Mouse (Mus musculus): ENCODE results near the gene Nr2f1.
A peak's percentile ranks its signal among the peaks of the same experiment; 100 is the strongest.
"Not testable (repeated sequence)": the region's sequence is repeated elsewhere in the genome, so short reads cannot be mapped to it uniquely, and the experiment has no call there.

The Nr2f1 gene

DNA sequence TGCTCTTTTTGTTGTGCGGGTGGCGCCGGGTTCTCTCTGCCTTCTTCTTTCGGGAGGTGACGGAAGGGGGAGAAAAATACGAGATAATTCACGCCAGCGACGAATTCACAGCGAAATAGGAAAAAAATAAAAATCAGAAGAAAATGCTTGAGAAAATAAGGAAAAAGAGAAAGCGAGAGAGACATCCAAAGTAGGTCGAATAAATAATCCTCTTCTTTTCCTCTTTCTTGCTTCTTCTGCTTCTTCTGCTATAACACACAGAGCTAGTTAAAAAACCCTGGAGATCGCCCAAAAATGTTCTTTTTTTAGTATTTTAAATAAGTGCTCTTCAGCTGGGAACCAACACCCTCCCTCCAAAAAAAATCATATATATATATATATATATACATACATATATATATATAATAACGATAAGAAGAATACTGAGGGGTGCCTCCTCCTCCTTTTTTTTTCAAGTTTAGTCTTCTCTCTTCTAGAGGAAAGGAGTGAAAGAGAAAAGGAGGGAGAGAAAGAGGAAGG is at the start of gene Nr2f1:
Gene Nr2f1 (minus strand): TSS at position 116 of the 519 bp plus-strand sequence.
- DNase-seq (ENCODE audit: inconsistent ontology term): no peak

DNA sequence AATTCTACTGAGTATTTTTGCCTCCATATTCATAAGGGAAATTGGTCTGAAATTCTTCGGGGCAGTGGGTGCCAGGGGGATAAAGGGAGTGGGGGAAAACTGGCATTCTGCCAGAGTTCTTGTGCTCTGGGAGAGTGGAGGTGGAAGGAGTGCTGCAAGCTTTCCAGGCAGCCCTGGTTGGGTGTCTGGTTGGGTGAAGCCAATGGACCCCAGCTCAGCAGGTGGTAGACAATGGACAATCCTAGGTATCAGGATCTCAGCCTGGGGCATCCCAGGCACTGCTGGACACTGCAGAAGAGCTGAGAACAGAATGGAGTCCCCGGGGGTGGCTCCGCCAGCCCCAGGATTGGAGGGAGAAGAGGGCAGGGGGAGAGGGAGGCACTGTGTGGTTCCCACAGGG is 22.1 kb upstream of the Nr2f1 start:
- no peak for DNase-seq (ENCODE audit: inconsistent ontology term)

DNA sequence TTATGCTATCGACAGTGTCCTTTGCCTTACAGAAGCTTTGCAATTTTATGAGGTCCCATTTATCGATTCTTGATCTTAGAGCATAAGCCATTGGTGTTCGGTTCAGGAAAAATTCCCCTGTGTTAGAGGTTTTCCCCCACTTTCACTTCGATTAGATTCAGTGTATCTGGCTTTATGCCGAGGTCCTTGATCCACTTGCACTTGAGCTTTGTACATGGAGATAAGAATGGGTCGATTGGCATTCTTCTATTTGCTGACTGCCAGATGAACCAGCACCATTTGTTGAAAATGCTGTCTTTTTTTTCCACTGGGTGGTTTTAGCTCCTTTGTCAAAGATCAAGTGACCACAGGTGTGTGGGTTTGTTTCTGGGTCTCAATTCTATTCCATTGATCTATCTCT is 20.7 kb upstream of the Nr2f1 start:
- not testable (repeated sequence) for DNase-seq (ENCODE audit: inconsistent ontology term)

DNA sequence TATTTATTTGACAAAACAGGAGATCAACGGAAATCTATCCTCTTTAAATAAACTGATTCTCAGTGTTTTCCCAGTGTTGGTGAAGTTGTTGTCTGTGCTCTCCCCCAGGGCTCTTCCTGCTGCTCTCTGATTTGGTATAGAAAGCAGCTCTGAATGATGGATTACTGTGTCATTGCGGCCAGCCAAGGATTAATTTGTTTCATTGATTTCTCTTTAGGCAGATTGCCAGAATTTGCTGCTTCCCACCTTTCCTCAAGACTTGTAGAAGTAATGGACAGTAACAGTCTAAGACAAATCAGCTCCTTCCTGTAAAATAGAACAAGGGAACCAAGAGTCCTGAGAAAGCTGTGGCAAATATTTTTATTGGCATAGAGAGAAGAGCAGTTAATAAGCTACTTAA is 15.7 kb upstream of the Nr2f1 start:
- DNase-seq (ENCODE audit: inconsistent ontology term): no peak

DNA sequence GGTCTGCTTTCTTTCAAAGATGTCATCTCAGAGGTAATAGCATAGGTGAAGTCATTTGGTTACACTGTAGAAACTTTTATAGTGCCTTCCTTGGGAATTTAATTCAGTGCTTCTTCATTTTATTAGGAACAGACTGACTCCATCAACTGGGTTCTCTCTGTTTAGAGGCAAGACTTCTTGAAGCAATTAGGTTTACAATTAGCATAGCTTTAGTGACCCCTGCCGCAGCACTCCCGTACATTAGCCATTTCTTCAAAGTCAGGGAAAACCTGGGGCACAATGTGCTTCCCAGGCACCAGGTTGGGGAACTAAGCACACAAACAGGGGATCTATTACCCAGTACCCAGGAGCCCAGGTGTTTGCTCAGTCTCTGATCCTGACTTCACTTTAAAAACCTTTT is 13.6 kb upstream of the Nr2f1 start:
- no peak for DNase-seq (ENCODE audit: inconsistent ontology term)

DNA sequence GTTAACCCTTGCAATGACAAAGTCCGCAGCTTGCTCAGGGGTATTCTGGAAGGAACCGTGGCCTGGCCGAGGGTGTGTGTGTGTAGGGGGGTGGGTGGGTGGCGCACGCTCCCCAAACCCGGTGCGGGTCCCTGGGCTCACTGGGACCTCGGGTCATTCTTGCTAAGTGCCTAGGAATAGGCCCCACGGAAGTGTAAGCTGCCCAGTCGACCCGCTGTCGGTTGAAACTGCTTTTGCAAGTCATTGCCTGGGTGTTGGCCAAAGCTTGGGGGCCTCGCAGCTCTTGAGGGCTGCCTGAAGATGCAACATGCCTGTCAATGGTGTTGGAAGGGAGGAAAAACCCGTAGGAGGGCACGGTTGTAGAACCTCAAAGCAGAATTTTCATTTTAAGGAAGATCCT is 12.6 kb upstream of the Nr2f1 start:
- no peak for DNase-seq (ENCODE audit: inconsistent ontology term)

DNA sequence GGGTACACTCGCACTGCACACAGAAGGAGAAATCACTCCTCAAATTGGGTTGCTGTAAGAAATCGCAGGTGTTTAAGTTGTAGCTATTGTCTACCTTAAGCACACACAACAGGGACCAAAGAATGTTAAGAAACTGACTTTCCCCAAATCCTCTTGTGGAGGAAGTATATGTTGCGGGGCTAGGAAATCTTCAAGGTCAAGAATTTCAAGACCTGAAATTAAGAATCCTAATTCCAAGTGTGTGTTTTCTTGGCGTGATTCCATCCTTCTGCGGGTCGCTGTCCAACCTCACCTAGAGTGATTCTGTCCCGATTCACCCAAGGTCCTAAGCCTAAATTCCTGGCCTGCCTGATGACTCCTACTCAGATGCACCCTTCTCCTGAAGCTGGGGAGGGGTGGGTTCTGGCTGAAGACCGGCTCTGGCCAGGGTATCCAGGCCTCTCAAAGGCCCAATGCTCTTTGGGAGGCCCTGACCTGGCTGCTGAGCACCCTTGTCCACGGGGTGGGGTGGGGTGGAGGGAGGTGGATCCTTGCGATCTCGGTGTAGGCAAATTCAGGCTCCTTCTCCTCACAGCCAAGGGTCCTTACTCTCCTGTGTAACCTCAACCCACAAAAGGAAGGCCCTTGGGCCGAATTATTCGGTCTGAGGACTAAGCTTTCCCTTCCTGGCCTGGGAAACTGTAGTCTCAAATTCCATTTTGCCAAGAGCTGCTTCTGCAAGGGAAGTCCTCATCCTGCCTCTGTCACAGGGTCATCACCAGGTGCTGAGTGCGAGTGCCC is 11.9 kb upstream of the Nr2f1 start:
- DNase-seq (ENCODE audit: inconsistent ontology term): no peak

DNA sequence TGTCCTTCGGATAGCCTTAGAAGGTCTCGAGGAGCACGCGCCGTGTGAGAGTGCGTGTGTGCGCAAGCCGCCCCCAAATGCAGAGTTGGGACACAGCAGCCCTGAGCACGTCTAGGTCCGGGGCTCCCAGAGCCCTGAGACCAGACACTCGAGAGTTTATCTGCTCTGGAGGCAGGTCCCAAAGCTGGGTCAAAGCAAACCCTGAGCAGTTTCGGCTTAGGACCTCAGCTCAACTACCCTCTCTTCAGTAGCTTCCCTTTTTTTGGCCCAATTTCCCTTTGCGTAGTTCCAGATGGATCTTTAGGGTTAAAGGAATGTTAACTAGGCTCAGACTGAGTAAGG is 11.2 kb upstream of the Nr2f1 start:
- no peak for DNase-seq (ENCODE audit: inconsistent ontology term)

DNA sequence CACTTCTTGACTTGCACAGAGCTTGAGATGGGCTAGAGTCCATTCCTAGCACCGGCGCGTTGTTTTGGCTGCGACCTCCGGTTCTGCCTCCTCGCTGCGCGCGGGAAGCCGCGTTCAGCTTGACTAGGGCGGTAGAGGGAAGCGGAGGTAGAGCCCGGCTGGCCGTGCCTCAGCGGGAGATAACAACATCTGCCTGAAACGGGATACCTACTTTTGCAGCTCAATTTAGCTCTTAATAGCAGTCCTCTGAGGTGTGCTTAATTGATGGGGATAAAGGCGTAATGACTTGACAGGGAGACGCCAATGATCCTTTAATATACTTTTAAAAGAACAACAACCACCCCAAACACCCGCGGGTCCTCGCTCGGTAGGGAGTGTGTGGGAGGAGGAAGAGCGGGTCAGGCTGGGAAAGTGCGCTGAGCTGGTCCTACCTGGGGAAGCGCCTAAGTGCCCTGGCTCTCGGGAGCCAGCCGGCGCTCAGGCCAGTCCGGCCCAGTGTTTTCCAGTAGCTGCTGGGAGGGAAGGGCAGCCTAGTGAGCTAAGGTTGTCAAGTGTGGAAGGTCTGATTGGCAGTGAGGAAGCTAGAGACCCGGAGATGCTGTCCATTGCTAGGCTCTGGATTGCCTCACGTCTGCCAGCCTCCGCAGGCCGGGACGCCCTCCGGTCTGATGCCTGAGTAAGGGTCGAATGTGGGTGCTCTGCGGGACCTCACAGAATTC is 10.6 kb upstream of the Nr2f1 start:
- peak; percentile 64 for DNase-seq (ENCODE audit: inconsistent ontology term)

DNA sequence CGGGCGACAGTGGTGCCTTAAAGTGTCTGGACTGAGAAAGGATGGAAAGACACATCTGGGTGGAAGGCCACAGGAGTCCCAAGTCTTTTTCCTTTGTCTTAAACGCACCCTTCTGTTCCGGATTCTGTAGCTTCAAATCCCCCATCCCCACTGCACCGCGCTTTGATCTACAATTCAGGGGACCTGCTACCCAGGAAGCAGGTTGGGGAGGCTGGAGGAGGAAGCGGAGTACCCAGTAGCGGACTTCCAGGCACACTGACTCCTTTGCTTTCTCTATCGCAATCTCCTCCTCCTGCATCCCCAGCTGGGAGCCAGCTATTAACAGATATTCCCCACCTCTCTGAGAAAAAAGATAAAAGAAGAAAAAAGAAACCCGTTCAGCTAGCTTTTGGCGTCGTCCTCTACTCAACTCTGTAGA is 10.1 kb upstream of the Nr2f1 start:
- no peak for DNase-seq (ENCODE audit: inconsistent ontology term)

DNA sequence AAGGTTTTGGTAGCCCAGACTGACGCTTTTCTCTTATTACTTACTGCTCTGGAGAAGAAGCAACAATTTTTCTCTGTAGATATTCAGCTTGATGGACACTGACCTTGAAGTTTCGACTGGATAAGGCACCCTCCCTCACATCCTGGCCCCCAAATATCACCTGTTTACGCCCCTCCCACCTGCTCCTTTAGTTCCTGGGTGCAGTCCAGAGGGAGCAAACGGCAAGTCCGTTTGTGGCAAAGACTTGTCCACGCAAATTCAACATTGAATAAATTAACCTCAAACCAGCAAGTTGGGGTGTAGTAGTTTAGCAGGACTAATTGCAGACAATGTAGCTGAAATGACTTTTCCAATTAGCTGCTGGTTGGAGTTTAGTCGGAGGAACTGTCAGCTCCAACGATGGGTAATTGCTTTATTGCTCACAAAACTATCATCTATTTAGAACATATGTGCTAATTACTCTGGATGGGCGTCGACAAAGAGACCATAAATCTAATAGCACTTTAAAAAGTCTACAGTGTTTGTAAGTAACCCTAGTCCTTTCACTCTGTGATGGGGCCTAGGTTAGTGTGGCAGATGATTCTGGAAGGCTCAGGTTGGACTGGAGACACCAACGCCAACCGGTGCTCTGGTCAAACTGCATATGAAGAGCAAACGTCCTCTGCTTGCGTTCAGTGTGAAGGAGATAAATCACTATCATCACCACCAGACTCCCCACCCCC is 9.3 kb upstream of the Nr2f1 start:
- DNase-seq (ENCODE audit: inconsistent ontology term): peak; percentile 44

DNA sequence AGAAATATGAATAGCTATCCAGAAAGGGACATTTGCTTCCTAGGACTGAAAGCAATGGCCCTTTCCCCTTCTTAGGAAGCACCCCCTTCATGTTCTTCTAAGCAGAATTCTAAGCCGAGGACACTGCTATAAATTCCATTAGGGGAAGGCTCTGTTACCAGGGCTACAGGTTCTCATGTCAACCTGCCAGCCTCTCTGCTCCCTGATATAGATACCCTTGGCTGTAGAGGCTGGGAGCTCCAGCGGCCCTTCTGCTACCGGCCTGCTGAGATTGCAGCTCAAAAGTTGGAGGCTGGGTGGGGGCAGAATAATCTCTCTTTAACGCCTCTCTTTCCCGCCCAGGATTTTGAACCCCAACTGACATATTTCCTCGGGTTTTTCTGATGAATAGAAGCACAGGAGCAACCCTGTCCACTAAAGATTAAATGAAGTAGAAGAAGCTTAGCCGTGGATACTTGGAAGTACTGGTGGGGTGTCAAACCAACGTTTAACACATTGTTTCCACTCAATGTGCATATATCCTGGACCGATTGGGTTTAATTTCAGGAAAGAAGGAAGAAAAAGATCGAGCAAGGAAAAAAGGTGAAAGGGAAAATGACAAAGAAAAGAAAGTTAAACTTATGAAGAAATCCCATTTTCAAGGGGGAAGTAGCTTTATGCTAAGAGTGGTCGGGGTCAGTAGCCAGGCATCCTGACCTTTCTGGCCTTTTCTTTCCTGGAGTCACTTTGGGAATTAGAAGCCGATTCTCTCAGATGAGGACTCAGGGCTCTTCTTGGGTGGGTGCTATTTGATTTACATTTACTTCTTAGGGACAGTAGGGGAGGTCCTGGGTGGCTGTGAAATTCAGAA is 8.5 kb upstream of the Nr2f1 start:
- peak; percentile 54 for DNase-seq (ENCODE audit: inconsistent ontology term)

DNA sequence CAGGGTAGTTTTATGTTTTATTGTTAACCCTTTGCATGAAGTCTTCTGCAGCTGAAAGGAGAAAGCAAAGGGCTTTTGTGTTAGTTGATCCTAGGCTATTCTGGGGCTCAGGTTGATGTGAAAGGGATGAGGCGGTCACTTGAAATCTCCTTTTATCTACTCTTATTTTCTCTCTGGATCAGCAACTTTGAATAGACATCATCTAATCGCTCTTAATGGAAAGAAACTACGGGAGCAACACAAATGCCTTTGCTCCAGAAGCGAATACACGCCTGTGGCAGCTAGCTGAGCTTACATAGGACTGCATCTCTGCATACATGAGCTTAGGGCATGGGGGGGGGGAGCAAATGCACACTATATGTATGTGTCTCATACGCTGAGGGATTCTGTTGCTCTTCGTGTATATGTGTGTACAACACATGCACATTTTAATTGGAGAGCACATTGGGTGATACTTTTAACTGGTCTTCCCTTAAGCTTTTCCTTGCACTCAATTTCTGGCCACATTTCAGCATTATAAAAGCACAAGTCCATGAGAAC is 7.4 kb upstream of the Nr2f1 start:
- peak; percentile 42 for DNase-seq (ENCODE audit: inconsistent ontology term)

DNA sequence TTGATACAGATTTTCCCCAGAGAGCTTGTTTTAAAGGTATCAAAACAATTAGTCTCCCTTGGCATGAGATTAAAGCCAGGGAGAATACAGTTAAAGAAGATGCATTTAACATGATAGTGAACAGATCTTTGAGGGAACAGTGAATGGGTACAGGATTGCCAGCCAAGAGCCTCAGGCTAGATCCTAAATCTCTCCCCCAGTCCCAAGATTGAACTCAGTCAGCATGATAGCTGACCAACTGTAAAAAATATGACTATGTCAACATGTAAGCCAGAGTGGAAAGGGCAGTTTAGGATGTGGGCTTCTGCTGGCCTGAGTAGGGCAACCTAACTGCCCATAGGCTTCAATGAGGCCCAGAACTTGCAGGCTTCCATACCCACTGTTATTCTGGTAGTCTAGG is 5.9 kb upstream of the Nr2f1 start:
- DNase-seq (ENCODE audit: inconsistent ontology term): peak; percentile 37

DNA sequence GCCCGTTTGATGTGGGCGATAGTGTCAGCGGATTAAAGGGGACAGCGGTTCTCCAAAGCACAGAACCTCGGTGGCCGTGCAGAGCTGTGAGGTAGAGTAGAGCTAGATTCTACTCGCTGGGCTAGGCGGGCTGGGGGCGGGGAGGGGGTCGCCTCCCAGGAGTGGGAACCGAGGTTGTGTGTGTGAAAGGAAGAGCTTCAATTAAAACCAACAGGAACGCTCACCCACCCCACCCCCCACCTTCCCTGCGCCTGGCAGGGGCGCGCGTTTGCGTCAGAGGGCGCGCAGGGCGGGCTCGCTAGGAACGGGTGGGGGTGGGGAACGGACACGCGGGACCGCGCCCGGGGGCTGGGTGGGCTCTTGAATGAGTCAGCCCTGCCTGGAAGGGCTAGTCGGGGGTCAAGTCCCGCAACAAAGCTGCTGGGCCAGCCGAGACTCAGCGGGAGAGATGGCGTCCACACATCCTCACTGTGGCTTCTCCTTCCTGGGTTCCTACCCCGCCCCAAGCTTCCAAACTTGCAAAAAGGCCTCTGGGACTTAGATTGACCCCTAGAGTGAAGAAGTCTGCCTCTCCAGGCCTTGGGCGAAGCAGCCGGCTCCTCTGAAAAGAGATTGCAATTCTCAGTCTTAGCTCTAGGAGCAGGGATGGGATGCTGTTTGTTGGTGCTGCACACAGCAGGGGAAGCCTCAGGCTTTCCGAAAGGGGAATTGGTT is 3.9 kb upstream of the Nr2f1 start:
- DNase-seq (ENCODE audit: inconsistent ontology term): peak; percentile 90

DNA sequence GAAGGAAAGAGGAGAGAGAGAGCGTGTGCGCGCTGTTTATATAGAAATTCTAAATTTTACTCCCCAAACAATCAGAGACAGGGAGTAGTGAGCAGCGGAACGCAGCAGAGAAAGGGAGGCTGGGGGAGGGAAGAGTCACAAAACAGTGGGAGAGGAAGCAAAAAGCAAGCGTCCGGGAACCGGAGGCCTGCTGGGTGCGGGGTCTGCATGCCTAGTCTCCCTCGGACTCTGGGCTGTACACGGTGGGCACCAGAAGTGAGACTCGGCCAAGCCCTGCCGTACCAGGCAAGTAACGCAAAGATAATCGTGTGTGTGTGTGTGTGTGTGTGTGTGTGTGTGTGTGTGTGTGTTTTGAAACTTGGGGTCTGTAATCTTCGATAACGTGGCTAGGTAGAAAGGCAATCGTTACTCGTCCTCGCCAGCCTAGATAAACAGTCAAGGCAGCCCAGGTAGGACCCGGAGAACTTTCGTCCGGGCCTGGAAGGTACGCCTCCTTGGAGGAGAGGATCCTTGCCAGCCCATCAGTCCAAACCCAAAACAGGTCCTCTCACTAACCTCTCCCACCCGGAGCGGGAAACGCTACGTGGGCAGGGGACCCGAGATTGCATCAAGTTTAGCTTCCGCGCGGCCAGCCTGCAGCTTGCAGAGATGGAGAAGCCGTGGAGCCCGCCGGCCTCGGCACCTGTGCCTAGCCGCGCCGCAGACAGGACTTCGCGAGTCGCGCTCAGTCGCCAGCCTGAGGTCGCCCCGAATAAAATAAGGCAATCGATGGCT is 3.2 kb upstream of the Nr2f1 start:
- peak; percentile 42 for DNase-seq (ENCODE audit: inconsistent ontology term)

DNA sequence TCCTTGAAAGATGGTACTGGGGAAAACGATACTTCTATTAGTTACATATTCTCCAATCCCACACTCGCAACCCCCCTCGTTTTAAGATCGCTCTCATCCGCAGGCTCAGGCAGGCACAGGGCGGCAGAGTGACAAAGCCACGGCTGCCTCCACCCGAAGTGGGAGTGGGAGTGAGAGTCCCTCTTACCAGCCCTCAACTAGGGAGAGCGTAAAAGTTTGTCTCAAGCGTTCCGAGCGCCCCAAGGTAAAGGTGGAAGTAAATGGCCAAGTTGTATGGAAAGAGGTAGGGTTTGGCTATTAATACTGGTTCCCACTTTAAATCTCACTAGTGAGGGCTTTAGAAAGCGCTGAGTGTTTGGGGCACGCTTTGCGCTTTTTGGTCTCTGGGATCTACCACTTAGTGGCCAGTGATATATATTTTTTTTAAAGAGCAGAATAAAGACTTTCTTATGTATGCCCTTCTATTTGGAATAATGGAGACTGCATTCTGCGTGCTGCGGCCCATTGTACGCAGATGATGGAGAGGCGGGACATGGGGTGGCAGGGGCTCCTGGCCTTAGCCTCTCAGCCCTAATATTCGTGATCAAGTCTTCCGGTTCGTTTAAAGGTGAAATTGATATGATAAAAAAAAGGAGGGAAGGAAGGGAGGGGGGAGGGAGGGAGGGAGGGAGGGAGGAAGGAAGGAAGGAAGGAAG is 2.5 kb upstream of the Nr2f1 start:
- no peak for DNase-seq (ENCODE audit: inconsistent ontology term)

DNA sequence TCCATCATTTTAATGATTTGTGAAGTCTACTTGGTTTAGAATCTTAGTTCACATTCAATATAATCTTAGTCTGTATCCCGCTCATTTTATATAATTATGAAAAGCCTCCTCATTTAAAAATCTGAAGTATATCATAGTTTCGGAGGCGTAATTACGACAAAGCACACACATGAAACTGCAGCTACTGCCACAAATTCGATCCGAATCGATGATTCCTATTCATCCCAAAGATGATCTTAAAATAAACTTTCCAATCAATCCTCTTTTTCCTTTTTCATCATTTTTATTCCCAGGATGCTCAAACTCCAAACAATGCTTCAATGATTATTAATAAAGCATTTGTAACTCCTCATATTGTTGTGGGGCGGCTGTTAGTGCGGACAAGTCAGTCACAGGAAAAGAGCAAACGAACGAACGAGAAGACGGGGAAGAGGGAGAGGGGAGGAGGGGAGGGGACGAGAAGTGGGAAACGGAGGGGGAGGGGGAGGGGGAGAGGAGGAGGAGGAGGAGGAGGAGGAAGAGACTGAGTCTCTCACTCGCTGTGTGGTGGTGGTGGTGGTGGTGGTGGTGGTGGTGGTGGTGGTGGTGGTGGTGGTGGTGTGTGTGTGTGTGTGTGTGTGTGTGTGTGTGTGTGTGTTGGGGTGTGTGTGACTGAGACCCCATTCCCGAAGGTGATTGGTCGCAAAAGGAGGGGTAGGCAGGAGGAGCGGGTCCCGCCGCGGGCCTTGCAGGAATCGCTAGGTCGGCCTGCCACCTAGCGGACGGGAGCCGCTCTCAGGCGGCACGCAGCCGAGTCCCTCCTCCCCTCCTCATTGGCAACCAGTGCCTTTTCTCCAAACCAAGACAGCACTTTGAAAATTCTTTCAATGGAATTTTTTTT is 1.7 kb upstream of the Nr2f1 start:
- DNase-seq (ENCODE audit: inconsistent ontology term): peak; percentile 96

Data from Muller cell, postnatal 12 days (primary cell).